Comparison of ENCODE assay signal across 9 mouse cellular contexts in genomic region chr4:152283186-152283950, GRCm38 (mm10). TPM values are rescaled to one million over a fixed set of nuclear protein-coding genes. Genes with fewer than 3 reads are reported as not detected.
DNase-seq lines count a peak whose midpoint lies in the region; ATAC-seq and TF ChIP-seq lines count a peak whose summit lies in the region.
"Had no signal": no experiment of that assay in that cellular context is flagged by ENCODE, and none has a peak within 500 bp of the region (broad histone marks: within the 10 kb centered on the region; RNA-seq: fewer than 3 reads in every experiment).

No protein-coding gene starts in this region.

- WGBS in hindbrain, embryonic 16.5 days, result 6% methylated on average over 69 of the region's 70 CpGs

- H3K27ac ChIP-seq in gastrocnemius, adult 2 months, result no peak overlapping the region
- no peak overlapping the region for H3K27ac ChIP-seq in hindbrain, embryonic 16.5 days (ENCODE audit: low read depth, low read length)

- H3K27me3 ChIP-seq in hindbrain, embryonic 16.5 days (replicated peaks; ENCODE audit: control insufficient read depth, insufficient read depth, low read length), result peaks cover 63% of the 10 kb centered on the region

- H3K36me3 ChIP-seq in hindbrain, embryonic 16.5 days (ENCODE audit: control insufficient read depth, insufficient read depth, low read length), result peaks cover 4% of the 10 kb centered on the region; the same call in 1 of the 2 replicates

- H3K4me3 ChIP-seq in gastrocnemius, adult 2 months, result peak overlapping the region; percentile 31
- H3K4me3 ChIP-seq in hindbrain, embryonic 16.5 days (ENCODE audit: low read length), result peak overlapping the region; percentile 42
- H3K4me3 ChIP-seq: erythroblast, embryonic 14.5 days had no signal

- H3K4me1 ChIP-seq in hindbrain, embryonic 16.5 days (ENCODE audit: control insufficient read depth, insufficient read depth, low read depth, low read length), result peaks cover 25% of the 10 kb centered on the region

- ATAC-seq in hindbrain, embryonic 16.5 days, result peak; percentile 69

- TF ChIP-seq CTCF in gastrocnemius, adult 2 months (IDR thresholded peaks at IDR 0.05), result peak; percentile 98

- peak overlapping the region; percentile 56 for H3K9ac ChIP-seq in hindbrain, embryonic 16.5 days (ENCODE audit: low read depth, low read length)

- intact Hi-C loops in gastrocnemius, adult 2 months (cut with DNase I), result loop anchor here (1.0 kb wide), 1 partner anchor 69 kb away; no protein-coding TSS in a partner anchor

- peak; percentile 81 for DNase-seq in R1 (ENCODE audit: low read depth, low spot score)
- DNase-seq in cerebellum, postnatal 36 days, result peak; percentile 81 to 87
- peak; percentile 92 for DNase-seq in gastrocnemius, adult 2 months
- DNase-seq in left cerebral cortex, adult 11 months (ENCODE audit: low spot score), result peak; percentile 78
- peak; percentile 81 for DNase-seq in lung, postnatal 25 days (ENCODE audit: low spot score)
- DNase-seq in retina, embryonic 14.5 days (ENCODE audit: low spot score), result peak; percentile 87
- peak; percentile 84 to 85 for DNase-seq in thymus, postnatal 36 days

- no peaks in the 10 kb centered on the region for H3K9me3 ChIP-seq in hindbrain, embryonic 16.5 days (ENCODE audit: control insufficient read depth, low read length)

- H3K4me2 ChIP-seq in hindbrain, embryonic 16.5 days (ENCODE audit: low read length), result peak overlapping the region; percentile 66

RNA-seq across cellular contexts. Expression of gene Hes3, which starts 8.1 kb away (rescaled TPM):
- not detected for total RNA-seq in gastrocnemius, adult 2 months (2021)
- polyA plus RNA-seq in hindbrain, embryonic 16.5 days (2015; fragmentation: Nextera tagmentation; extraction: Ambion mirVana), result 0.11 and 0.50 TPM in 2 replicates
- polyA plus RNA-seq: erythroblast, embryonic 14.5 days had no signal

RNA-seq across cellular contexts. Expression of gene Gpr153, which starts 9.3 kb away (rescaled TPM):
- 1 to 10 TPM; 3.4 to 7.3 TPM for total RNA-seq in gastrocnemius, adult 2 months (2021)
- polyA plus RNA-seq in hindbrain, embryonic 16.5 days (2015; fragmentation: Nextera tagmentation; extraction: Ambion mirVana), result 15.5 and 16.4 TPM in 2 replicates
- polyA plus RNA-seq: erythroblast, embryonic 14.5 days had no signal

RNA-seq across cellular contexts. Expression of gene Icmt, which starts 13.7 kb away (rescaled TPM):
- 10 to 100 TPM; 18.1 to 19.3 TPM for total RNA-seq in gastrocnemius, adult 2 months (2021)
- 17.2 and 22.2 TPM in 2 replicates for polyA plus RNA-seq in hindbrain, embryonic 16.5 days (2015; fragmentation: Nextera tagmentation; extraction: Ambion mirVana)

RNA-seq across cellular contexts. Expression of gene Rnf207, which starts 35.4 kb away (rescaled TPM):
- not detected for total RNA-seq in gastrocnemius, adult 2 months (2021)
- polyA plus RNA-seq in hindbrain, embryonic 16.5 days (2015; fragmentation: Nextera tagmentation; extraction: Ambion mirVana), result 9.0 and 10.6 TPM in 2 replicates

RNA-seq across cellular contexts. Expression of gene Rpl22, which starts 42.2 kb away (rescaled TPM):
- 100 to 1,000 TPM; 235 to 261 TPM for total RNA-seq in gastrocnemius, adult 2 months (2021)
- 125 and 138 TPM in 2 replicates for polyA plus RNA-seq in hindbrain, embryonic 16.5 days (2015; fragmentation: Nextera tagmentation; extraction: Ambion mirVana)
